Mouse (Mus musculus): ENCODE data around the gene Ppp6r1.

DNA sequence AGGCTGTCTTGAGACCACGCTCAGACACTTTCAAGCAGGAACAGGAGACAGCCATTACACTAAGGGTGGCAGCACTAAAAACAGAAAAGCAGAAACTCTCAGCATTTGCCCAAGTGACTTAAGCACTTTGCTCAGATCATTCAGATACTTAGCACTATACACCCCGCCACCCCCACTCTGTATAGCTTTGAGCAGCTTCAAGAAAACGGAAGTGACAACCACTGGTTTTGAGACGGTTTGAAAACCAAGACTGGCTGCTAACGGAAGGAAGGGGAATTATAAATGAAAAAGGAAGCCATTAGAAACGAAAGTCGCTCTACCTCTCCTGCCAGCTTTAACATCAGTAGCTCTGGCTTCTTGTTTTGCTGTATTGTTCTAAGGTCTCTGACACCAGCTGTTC, 5.0 kb downstream of the Ppp6r1 start:
- TF ChIP-seq CTCF (conservative IDR thresholded peaks at IDR 0.05; ENCODE audit: insufficient read depth, insufficient read length, low read depth, low read length) (no peak), POLR2A (IDR thresholded peaks at IDR 0.05; ENCODE audit: low read depth, low read length) (no peak)

Measured in kidney, adult 2 months (tissue).